Mouse (Mus musculus): ENCODE data around the gene Trp73. TPM values are rescaled to one million over a fixed set of nuclear protein-coding genes. Genes with fewer than 3 reads are reported as not detected.

Gene Trp73
- polyA plus RNA-seq, 1 experiment from 2014 or later = 2.2 TPM

- 35% methylated on average over 17 of the region's 17 CpGs for WGBS
Measured at GRCm38 (mm10) chr4:154024729-154025521, 115.1 kb downstream of the Trp73 start.

GRCm38 (mm10) chr4:154023754-154024601 lies 116.0 kb downstream of the Trp73 start:
- H3K9ac ChIP-seq (ENCODE audit: low read depth, low read length) = no peak overlapping the region
- H3K4me1 ChIP-seq (replicated peaks; ENCODE audit: control insufficient read depth, insufficient read depth, low read length) = peaks cover 6% of the 10 kb centered on the region; the same call in 1 of the 2 replicates
- H3K4me3 ChIP-seq (ENCODE audit: low read depth, low read length) = no peak overlapping the region
- H3K4me2 ChIP-seq (replicated peaks; ENCODE audit: low read depth, low read length) = no peak overlapping the region
- H3K36me3 ChIP-seq (ENCODE audit: control insufficient read depth, insufficient read depth, low read length) = no peaks in the 10 kb centered on the region; the same call in 1 of the 2 replicates
- DNase-seq (ENCODE audit: low spot score) = peak; percentile 12
- H3K27me3 ChIP-seq (ENCODE audit: control insufficient read depth, insufficient read depth, low read length) = peaks cover 7% of the 10 kb centered on the region; the same call in 1 of the 2 replicates
- H3K27ac ChIP-seq (ENCODE audit: low read depth, low read length) = no peak overlapping the region
- no peak for ATAC-seq (ENCODE audit: low FRiP score)
- WGBS = 34% methylated on average over 8 of the region's 8 CpGs
- H3K9me3 ChIP-seq (ENCODE audit: control insufficient read depth, low read length) = no peaks in the 10 kb centered on the region

More at GRCm38 (mm10) chr4:154024729-154025521, 115.1 kb downstream of the Trp73 start:
- Histone ChIP-seq H3K9me3 (ENCODE audit: control insufficient read depth, low read length) (no peaks in the 10 kb centered on the region), H3K4me3 (ENCODE audit: low read depth, low read length) (no peak overlapping the region; the same call in 1 of the 2 replicates), H3K36me3 (ENCODE audit: control insufficient read depth, insufficient read depth, low read length) (no peaks in the 10 kb centered on the region; the same call in 1 of the 2 replicates), H3K27ac (ENCODE audit: low read depth, low read length) (no peak overlapping the region), H3K9ac (ENCODE audit: low read depth, low read length) (no peak overlapping the region; the same call in 1 of the 2 replicates), H3K27me3 (ENCODE audit: control insufficient read depth, insufficient read depth, low read length) (peaks cover 7% of the 10 kb centered on the region; the same call in 1 of the 2 replicates), H3K4me2 (replicated peaks; ENCODE audit: low read depth, low read length) (peak overlapping the region; percentile 54), H3K4me1 (replicated peaks; ENCODE audit: control insufficient read depth, insufficient read depth, low read length) (peaks cover 6% of the 10 kb centered on the region; the same call in 1 of the 2 replicates)
- DNase-seq (ENCODE audit: low spot score) = peak; percentile 7
- ATAC-seq (ENCODE audit: low FRiP score) = no peak

GRCm38 (mm10) chr4:154022844-154023243 lies 117.2 kb downstream of the Trp73 start:
- no peak for ATAC-seq (ENCODE audit: low FRiP score)
- 39% methylated on average over 4 of the region's 4 CpGs for WGBS

GRCm38 (mm10) chr4:154022407-154022806 lies 117.6 kb downstream of the Trp73 start:
- DNase-seq (ENCODE audit: low spot score) = no peak
- Histone ChIP-seq H3K9me3 (ENCODE audit: control insufficient read depth, low read length) (no peaks in the 10 kb centered on the region), H3K9ac (ENCODE audit: low read depth, low read length) (no peak overlapping the region), H3K27me3 (ENCODE audit: control insufficient read depth, insufficient read depth, low read length) (peaks cover 7% of the 10 kb centered on the region; the same call in 1 of the 2 replicates), H3K4me1 (replicated peaks; ENCODE audit: control insufficient read depth, insufficient read depth, low read length) (peaks cover 6% of the 10 kb centered on the region; the same call in 1 of the 2 replicates), H3K36me3 (ENCODE audit: control insufficient read depth, insufficient read depth, low read length) (no peaks in the 10 kb centered on the region; the same call in none of the 2 replicates), H3K27ac (ENCODE audit: low read depth, low read length) (no peak overlapping the region), H3K4me2 (replicated peaks; ENCODE audit: low read depth, low read length) (no peak overlapping the region), H3K4me3 (ENCODE audit: low read depth, low read length) (no peak overlapping the region)
- no peak for ATAC-seq (ENCODE audit: low FRiP score)
- 79% methylated on average over 4 of the region's 4 CpGs for WGBS

More at GRCm38 (mm10) chr4:154022844-154023243, 117.2 kb downstream of the Trp73 start:
- Histone ChIP-seq H3K4me3 (ENCODE audit: low read depth, low read length) (no peak overlapping the region), H3K27ac (ENCODE audit: low read depth, low read length) (no peak overlapping the region), H3K27me3 (ENCODE audit: control insufficient read depth, insufficient read depth, low read length) (peaks cover 7% of the 10 kb centered on the region; the same call in 1 of the 2 replicates), H3K4me2 (replicated peaks; ENCODE audit: low read depth, low read length) (no peak overlapping the region), H3K9me3 (ENCODE audit: control insufficient read depth, low read length) (no peaks in the 10 kb centered on the region), H3K36me3 (ENCODE audit: control insufficient read depth, insufficient read depth, low read length) (no peaks in the 10 kb centered on the region; the same call in none of the 2 replicates), H3K4me1 (replicated peaks; ENCODE audit: control insufficient read depth, insufficient read depth, low read length) (peaks cover 6% of the 10 kb centered on the region; the same call in 1 of the 2 replicates), H3K9ac (ENCODE audit: low read depth, low read length) (no peak overlapping the region)
- no peak for DNase-seq (ENCODE audit: low spot score)

GRCm38 (mm10) chr4:154021432-154021831 lies 118.6 kb downstream of the Trp73 start:
- ATAC-seq (ENCODE audit: low FRiP score) = no peak
- H3K4me3 ChIP-seq (ENCODE audit: low read depth, low read length) = no peak overlapping the region
- WGBS = 94% methylated on average over 9 of the region's 9 CpGs
- DNase-seq (ENCODE audit: low spot score) = no peak
- no peaks in the 10 kb centered on the region for H3K9me3 ChIP-seq (ENCODE audit: control insufficient read depth, low read length)
- no peak overlapping the region for H3K4me2 ChIP-seq (replicated peaks; ENCODE audit: low read depth, low read length)
- no peak overlapping the region for H3K9ac ChIP-seq (ENCODE audit: low read depth, low read length)
- H3K36me3 ChIP-seq (ENCODE audit: control insufficient read depth, insufficient read depth, low read length) = peaks cover 4% of the 10 kb centered on the region
- H3K27ac ChIP-seq (ENCODE audit: low read depth, low read length) = no peak overlapping the region
- peaks cover 6% of the 10 kb centered on the region; the same call in 1 of the 2 replicates for H3K4me1 ChIP-seq (replicated peaks; ENCODE audit: control insufficient read depth, insufficient read depth, low read length)
- H3K27me3 ChIP-seq (ENCODE audit: control insufficient read depth, insufficient read depth, low read length) = peaks cover 7% of the 10 kb centered on the region; the same call in 1 of the 2 replicates

GRCm38 (mm10) chr4:154019571-154019970 lies 120.4 kb downstream of the Trp73 start:
- Histone ChIP-seq H3K9ac (ENCODE audit: low read depth, low read length) (no peak overlapping the region), H3K4me3 (ENCODE audit: low read depth, low read length) (no peak overlapping the region), H3K27ac (ENCODE audit: low read depth, low read length) (no peak overlapping the region), H3K36me3 (ENCODE audit: control insufficient read depth, insufficient read depth, low read length) (peaks cover 7% of the 10 kb centered on the region), H3K4me2 (replicated peaks; ENCODE audit: low read depth, low read length) (no peak overlapping the region), H3K4me1 (replicated peaks; ENCODE audit: control insufficient read depth, insufficient read depth, low read length) (no peaks in the 10 kb centered on the region), H3K9me3 (ENCODE audit: control insufficient read depth, low read length) (no peaks in the 10 kb centered on the region), H3K27me3 (ENCODE audit: control insufficient read depth, insufficient read depth, low read length) (no peaks in the 10 kb centered on the region; the same call in 1 of the 2 replicates)
- WGBS = 76% methylated on average over 7 of the region's 7 CpGs
- DNase-seq (ENCODE audit: low spot score) (peak; percentile 31), ATAC-seq (ENCODE audit: low FRiP score) (no peak)

- Histone ChIP-seq H3K4me1 (replicated peaks; ENCODE audit: control insufficient read depth, insufficient read depth, low read length) (peaks cover 6% of the 10 kb centered on the region; the same call in 1 of the 2 replicates), H3K27ac (ENCODE audit: low read depth, low read length) (no peak overlapping the region), H3K36me3 (ENCODE audit: control insufficient read depth, insufficient read depth, low read length) (peaks cover 7% of the 10 kb centered on the region), H3K4me2 (replicated peaks; ENCODE audit: low read depth, low read length) (no peak overlapping the region), H3K4me3 (ENCODE audit: low read depth, low read length) (no peak overlapping the region), H3K9me3 (ENCODE audit: control insufficient read depth, low read length) (no peaks in the 10 kb centered on the region), H3K9ac (ENCODE audit: low read depth, low read length) (no peak overlapping the region), H3K27me3 (ENCODE audit: control insufficient read depth, insufficient read depth, low read length) (no peaks in the 10 kb centered on the region)
- 93% methylated on average over 11 of the region's 11 CpGs for WGBS
- ATAC-seq (ENCODE audit: low FRiP score) = no peak
- no peak for DNase-seq (ENCODE audit: low spot score)
Measured at GRCm38 (mm10) chr4:154015476-154015875, 124.5 kb downstream of the Trp73 start.

GRCm38 (mm10) chr4:154012132-154012882 lies 127.7 kb downstream of the Trp73 start:
- Histone ChIP-seq H3K36me3 (ENCODE audit: control insufficient read depth, insufficient read depth, low read length) (peaks cover 7% of the 10 kb centered on the region; the same call in 1 of the 2 replicates), H3K4me2 (replicated peaks; ENCODE audit: low read depth, low read length) (peak overlapping the region; percentile 95), H3K27ac (ENCODE audit: low read depth, low read length) (peak overlapping the region; percentile 48; the same call in 1 of the 2 replicates), H3K9me3 (ENCODE audit: control insufficient read depth, low read length) (no peaks in the 10 kb centered on the region), H3K9ac (ENCODE audit: low read depth, low read length) (peak overlapping the region; percentile 91), H3K4me1 (replicated peaks; ENCODE audit: control insufficient read depth, insufficient read depth, low read length) (peaks cover 6% of the 10 kb centered on the region; the same call in 1 of the 2 replicates), H3K27me3 (ENCODE audit: control insufficient read depth, insufficient read depth, low read length) (no peaks in the 10 kb centered on the region), H3K4me3 (ENCODE audit: low read depth, low read length) (peak overlapping the region; percentile 99)
- no peak for ATAC-seq (ENCODE audit: low FRiP score)
- DNase-seq (ENCODE audit: low spot score) = peak; percentile 22
- WGBS = 3% methylated on average over 54 of the region's 55 CpGs
